Mouse (Mus musculus) layer of hippocampus, adult 2 months (tissue): ENCODE measurements around the gene Gabrg3. TPM values are rescaled to one million over a fixed set of nuclear protein-coding genes. Genes with fewer than 3 reads are reported as not detected.

Experiments
- DNase-seq, 2 experiments: peaks; one replicate each; pipeline ENCODE4 v3.0.0; 2022; ENCODE audit warnings: low spot score in 2 of 2
- H3K27ac ChIP-seq: fragments of 200-600 bp; 2 replicates; pipeline ENCODE4 v1.8.1; 2022
- H3K4me3 ChIP-seq: fragments of 200-600 bp; 2 replicates; pipeline ENCODE4 v1.8.1; 2022; ENCODE audit warnings: mild to moderate bottlenecking
- CTCF ChIP-seq: fragments of 200-600 bp; conservative IDR thresholded peaks from 2 replicates; pipeline ENCODE4 v1.8.1; 2022; ENCODE audit warnings: antibody characterized with exemption, mild to moderate bottlenecking, moderate library complexity
- total RNA-seq, 2 experiments: library from RNA; stranded (reverse); gene quantifications; 2 replicates each; pipeline ENCODE4 v1.2.3; 2021

The Gabrg3 gene
- total RNA-seq, 2 experiments from 2014 or later, result 15.5 to 15.8 TPM

GRCm38 (mm10) chr7:57357871-57358540 is 29.0 kb downstream of the Gabrg3 start:
- Histone ChIP-seq H3K27ac (0 out of 2 replicates have a peak overlapping the region, but pooled peaks have one; percentile 7), H3K4me3 (no peak overlapping the region)
- no peak for TF ChIP-seq CTCF
- DNase-seq, result no peak

GRCm38 (mm10) chr7:57356565-57357301 is 30.3 kb downstream of the Gabrg3 start:
- TF ChIP-seq CTCF, result no peak
- Histone ChIP-seq H3K27ac (peak overlapping the region; percentile 77), H3K4me3 (no peak overlapping the region)
- DNase-seq, result peak in 1 of 2 experiments; percentile 53

GRCm38 (mm10) chr7:57348774-57349173 is 38.2 kb downstream of the Gabrg3 start:
- DNase-seq, result no peak
- no peak for TF ChIP-seq CTCF
- no peak overlapping the region for H3K4me3 ChIP-seq
- no peak overlapping the region for H3K27ac ChIP-seq

GRCm38 (mm10) chr7:57341910-57342309 is 45.1 kb downstream of the Gabrg3 start:
- Histone ChIP-seq H3K27ac (no peak overlapping the region), H3K4me3 (no peak overlapping the region)
- no peak for DNase-seq
- TF ChIP-seq CTCF, result no peak

GRCm38 (mm10) chr7:57331211-57331610 is 55.8 kb downstream of the Gabrg3 start:
- no peak overlapping the region for H3K4me3 ChIP-seq
- no peak for TF ChIP-seq CTCF
- DNase-seq, result peak in 1 of 2 experiments; percentile 3
- no peak overlapping the region for H3K27ac ChIP-seq

GRCm38 (mm10) chr7:57330240-57330639 is 56.7 kb downstream of the Gabrg3 start:
- no peak overlapping the region for H3K4me3 ChIP-seq
- DNase-seq, result peak in 1 of 2 experiments; percentile 7
- no peak overlapping the region for H3K27ac ChIP-seq
- TF ChIP-seq CTCF, result no peak

GRCm38 (mm10) chr7:57324473-57324872 is 62.5 kb downstream of the Gabrg3 start:
- peak in 1 of 2 experiments; percentile 18 for DNase-seq
- no peak overlapping the region for H3K4me3 ChIP-seq
- H3K27ac ChIP-seq, result peak overlapping the region; percentile 58
- peak; percentile 37 for TF ChIP-seq CTCF

- TF ChIP-seq CTCF, result no peak
- DNase-seq, result no peak
- no peak overlapping the region for H3K4me3 ChIP-seq
- no peak overlapping the region for H3K27ac ChIP-seq
Observed at GRCm38 (mm10) chr7:57322086-57322485, 64.9 kb downstream of the Gabrg3 start.

GRCm38 (mm10) chr7:57314971-57315370 is 72.0 kb downstream of the Gabrg3 start:
- TF ChIP-seq CTCF, result no peak
- peak overlapping the region; percentile 11; the same call in 1 of the 2 replicates for H3K27ac ChIP-seq
- H3K4me3 ChIP-seq, result no peak overlapping the region
- peak in 1 of 2 experiments; percentile 33 for DNase-seq

GRCm38 (mm10) chr7:57312018-57312417 is 75.0 kb downstream of the Gabrg3 start:
- TF ChIP-seq CTCF, result no peak
- no peak for DNase-seq
- no peak overlapping the region for H3K4me3 ChIP-seq
- H3K27ac ChIP-seq, result no peak overlapping the region

- DNase-seq, result no peak
- TF ChIP-seq CTCF, result no peak
Observed at GRCm38 (mm10) chr7:57307337-57307736, 79.7 kb downstream of the Gabrg3 start.

GRCm38 (mm10) chr7:57296639-57297038 is 90.3 kb downstream of the Gabrg3 start:
- peak in 1 of 2 experiments; percentile 40 for DNase-seq
- no peak overlapping the region for H3K4me3 ChIP-seq
- TF ChIP-seq CTCF, result no peak
- H3K27ac ChIP-seq, result no peak overlapping the region

More at GRCm38 (mm10) chr7:57307337-57307736, 79.7 kb downstream of the Gabrg3 start:
- Histone ChIP-seq H3K27ac (no peak overlapping the region), H3K4me3 (no peak overlapping the region)

- H3K27ac ChIP-seq, result no peak overlapping the region
- no peak for TF ChIP-seq CTCF
- no peak for DNase-seq
- no peak overlapping the region for H3K4me3 ChIP-seq
Observed at GRCm38 (mm10) chr7:57294127-57294526, 92.9 kb downstream of the Gabrg3 start.
